ENCODE assay signal across 18 mouse cellular contexts in the genomic region with DNA sequence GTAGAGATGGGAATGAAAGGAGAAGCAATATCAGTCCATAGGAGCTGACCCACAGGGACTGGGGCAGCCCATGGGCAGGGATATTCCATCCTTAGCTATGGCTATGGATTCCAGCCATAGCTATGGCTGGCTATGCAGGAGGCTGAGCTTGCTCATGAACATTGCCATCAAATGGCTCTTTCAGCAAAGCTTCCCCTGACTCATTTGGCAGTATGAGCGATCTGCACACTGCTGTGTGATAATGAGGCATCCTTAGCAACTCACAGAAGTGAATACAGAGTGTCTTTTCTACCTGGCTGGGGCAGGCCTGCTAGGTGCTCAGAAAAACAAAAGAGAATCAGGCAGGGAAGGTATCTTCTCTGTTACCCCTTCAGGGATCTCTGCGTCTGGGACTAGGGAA.
A peak's percentile ranks its signal among the peaks of the same experiment; 100 is the strongest.
DNase-seq lines count a peak whose midpoint lies in the region; TF ChIP-seq lines count a peak whose summit lies in the region.
"Had no signal": no experiment of that assay in that cellular context is flagged by ENCODE, and none has a peak within 500 bp of the region (broad histone marks: within the 10 kb centered on the region; RNA-seq: fewer than 3 reads in every experiment).

No protein-coding gene starts in this region.

- H3K27ac ChIP-seq in left cerebral cortex, adult 2 months, result peak overlapping the region; percentile 50; the same call in 1 of the 2 replicates
- H3K27ac ChIP-seq: embryonic facial prominence, embryonic 10.5 days; embryonic facial prominence, embryonic 12.5 days; forebrain, embryonic 13.5 days; forebrain, embryonic 15.5 days had no signal

- intact Hi-C loops in left cerebral cortex, adult 2 months (cut with DNase I), result no loop called here
- intact Hi-C loops in left cerebral cortex, postnatal 25 days (cut with DNase I), result no loop called here

- peak; percentile 58 for DNase-seq in heart, adult 11 months
- no peak for DNase-seq in heart, adult 18-20 months
- DNase-seq in left cerebral cortex, adult 2 months (ENCODE audit: extremely low spot score in 1 of 2, low spot score in 2 of 2), result no peak
- DNase-seq in left cerebral cortex, postnatal 25 days (ENCODE audit: low spot score in 2 of 2), result no peak
- peak; percentile 20 for DNase-seq in NIH3T3 (ENCODE audit: low read depth)
- peak; percentile 67 for DNase-seq in brain, adult 2 months (ENCODE audit: low read depth, low spot score)
- DNase-seq in adrenal gland, adult 8-10 months, result no peak
- DNase-seq: adrenal gland, postnatal 10 days; adrenal gland, postnatal 25 days; cerebellum, adult 11-12 months; cerebellum, adult 2 months; cerebellum, adult 9-10 months; cerebellum, postnatal 10 days; cerebellum, postnatal 25 days had no signal

- no peak for TF ChIP-seq CTCF in left cerebral cortex, adult 2 months (IDR thresholded peaks at IDR 0.05)

- H3K4me3 ChIP-seq in left cerebral cortex, adult 2 months, result no peak overlapping the region
- H3K4me3 ChIP-seq: embryonic facial prominence, embryonic 10.5 days; embryonic facial prominence, embryonic 12.5 days; forebrain, embryonic 13.5 days; forebrain, embryonic 15.5 days had no signal

Comparison
In these comparisons a context has a peak if more than half of its experiments do, and no peak if none do; other contexts are left out.
1. DNase-seq: peak in heart, adult 11 months (single experiment), NIH3T3 (single experiment) and brain, adult 2 months (single experiment); none in heart, adult 18-20 months (0 of 2), left cerebral cortex, adult 2 months (0 of 2), left cerebral cortex, postnatal 25 days (0 of 2) and adrenal gland, adult 8-10 months (single experiment).